17 mouse cellular contexts compared by ENCODE assay signal in genomic region chr2:163580069-163580945, GRCm38 (mm10). TPM values are rescaled to one million over a fixed set of nuclear protein-coding genes. Genes with fewer than 3 reads are reported as not detected.
DNase-seq lines count a peak whose midpoint lies in the region; ATAC-seq and TF ChIP-seq lines count a peak whose summit lies in the region.
"Had no signal": no experiment of that assay in that cellular context is flagged by ENCODE, and none has a peak within 500 bp of the region (broad histone marks: within the 10 kb centered on the region; RNA-seq: fewer than 3 reads in every experiment).

No protein-coding gene starts in this region.

- no peak overlapping the region for H3K27ac ChIP-seq in stomach, embryonic 16.5 days (ENCODE audit: low read length)
- H3K27ac ChIP-seq in thymus, adult 2 months (ENCODE audit: control insufficient read depth, insufficient read depth, low read length): no peak overlapping the region
- H3K27ac ChIP-seq: heart, adult 2 months; hindbrain, postnatal 0 days; left cerebral cortex, adult 2 months; liver, embryonic 14.5 days; midbrain, embryonic 15.5 days had no signal

- H3K4me2 ChIP-seq in stomach, embryonic 16.5 days (ENCODE audit: low read depth, low read length): no peak overlapping the region
- H3K4me2 ChIP-seq: midbrain, embryonic 15.5 days had no signal

- no peaks in the 10 kb centered on the region for H3K36me3 ChIP-seq in stomach, embryonic 16.5 days (ENCODE audit: control insufficient read depth, insufficient read depth, low read length)
- H3K36me3 ChIP-seq in thymus, adult 2 months (ENCODE audit: control insufficient read depth, insufficient read depth, low read length): no peaks in the 10 kb centered on the region
- H3K36me3 ChIP-seq: midbrain, embryonic 15.5 days had no signal

- H3K9me3 ChIP-seq in stomach, embryonic 16.5 days (replicated peaks; ENCODE audit: control insufficient read depth, low read length): no peaks in the 10 kb centered on the region
- H3K9me3 ChIP-seq: midbrain, embryonic 15.5 days had no signal

- WGBS in stomach, embryonic 16.5 days: 74% methylated on average over 13 of the region's 13 CpGs
- 76% methylated on average over 13 of the region's 13 CpGs for WGBS in thymus, adult 2 months

- peak; percentile 28 to 39 for DNase-seq in adrenal gland, postnatal 36 days
- DNase-seq in adrenal gland, adult 18-20 months (ENCODE audit: low spot score in 2 of 2): no peak
- peak; percentile 69 for DNase-seq in ovary, adult 18-20 months (ENCODE audit: low spot score)
- no peak for DNase-seq in ovary, postnatal 14 days (ENCODE audit: low spot score)
- peak; percentile 45 for DNase-seq in lung, postnatal 25 days (ENCODE audit: low spot score)
- DNase-seq in thymus, adult 2 months: no peak
- DNase-seq in heart, adult 8-10 months (ENCODE audit: low spot score): no peak
- DNase-seq: embryo, embryonic 11 days; kidney, postnatal 14 days; thymus, adult 18-20 months had no signal

- ATAC-seq in stomach, embryonic 16.5 days (ENCODE audit: insufficient read depth, low FRiP score): peak; percentile 74; the same call in 1 of the 2 replicates
- ATAC-seq: hindbrain, postnatal 0 days; midbrain, embryonic 15.5 days had no signal

- no peak overlapping the region for H3K9ac ChIP-seq in stomach, embryonic 16.5 days (ENCODE audit: low read length)
- H3K9ac ChIP-seq: liver, embryonic 14.5 days; midbrain, embryonic 15.5 days had no signal

- H3K4me3 ChIP-seq in stomach, embryonic 16.5 days (replicated peaks; ENCODE audit: low read length): no peak overlapping the region
- no peak overlapping the region for H3K4me3 ChIP-seq in thymus, adult 2 months (ENCODE audit: control insufficient read depth, insufficient read depth, low read length)
- H3K4me3 ChIP-seq: erythroblast, embryonic 14.5 days; heart, adult 2 months; left cerebral cortex, adult 2 months; midbrain, embryonic 15.5 days had no signal

- H3K27me3 ChIP-seq in stomach, embryonic 16.5 days (ENCODE audit: control insufficient read depth, insufficient read depth, low read length): no peaks in the 10 kb centered on the region
- H3K27me3 ChIP-seq in thymus, adult 2 months (ENCODE audit: control insufficient read depth, insufficient read depth, low read length): no peaks in the 10 kb centered on the region
- H3K27me3 ChIP-seq: midbrain, embryonic 15.5 days had no signal

- H3K4me1 ChIP-seq in stomach, embryonic 16.5 days (ENCODE audit: control insufficient read depth, insufficient read depth, low read length): no peaks in the 10 kb centered on the region; the same call in 1 of the 2 replicates
- H3K4me1 ChIP-seq in thymus, adult 2 months (replicated peaks; ENCODE audit: control insufficient read depth, insufficient read depth, low read length): peaks cover 2% of the 10 kb centered on the region; the same call in 1 of the 2 replicates
- H3K4me1 ChIP-seq: midbrain, embryonic 15.5 days had no signal

- TF ChIP-seq CTCF in thymus, adult 2 months (IDR thresholded peaks at IDR 0.05; ENCODE audit: borderline replicate concordance, control insufficient read depth, extremely low read depth, insufficient read depth, low read length, poor library complexity): no peak

- no peak for TF ChIP-seq POLR2A in thymus, adult 2 months (IDR thresholded peaks at IDR 0.05; ENCODE audit: control insufficient read depth, extremely low read depth, insufficient read depth, low read length, poor library complexity)

RNA-seq across cellular contexts. Expression of gene Ttpal, which starts 21.8 kb away (rescaled TPM):
- total RNA-seq in adrenal gland, postnatal 36 days (2021): 10 to 100 TPM; 22.7 to 34.8 TPM
- total RNA-seq in adrenal gland, adult 18-20 months (2021): 10 to 100 TPM; 29.2 to 34.0 TPM
- 31.4 and 33.3 TPM in 2 replicates for polyA plus RNA-seq in stomach, embryonic 16.5 days (2015; fragmentation: Nextera tagmentation; extraction: Ambion mirVana)
- polyA plus RNA-seq in thymus, adult 2 months (2012; rRNA removed): 63.2 and 72.5 TPM in 2 replicates
- 10 to 100 TPM in 2 of 4 experiments, 1 to 10 TPM in 2; 7.4 to 15.0 (median 11.4) TPM for total RNA-seq in heart, adult 8-10 months (2022)

Comparison
In these comparisons a context has a peak if more than half of its experiments do, and no peak if none do; other contexts are left out.
1. DNase-seq: peak in adrenal gland, postnatal 36 days (2 of 2), ovary, adult 18-20 months (single experiment) and lung, postnatal 25 days (single experiment); none in adrenal gland, adult 18-20 months (0 of 2), ovary, postnatal 14 days (single experiment), thymus, adult 2 months (single experiment) and heart, adult 8-10 months (single experiment).